In genomic region chr5:51908861-51909260, GRCm38 (mm10) we compare ENCODE assay signal across 9 mouse cellular contexts.
DNase-seq lines count a peak whose midpoint lies in the region; ATAC-seq and TF ChIP-seq lines count a peak whose summit lies in the region.
"Had no signal": no experiment of that assay in that cellular context is flagged by ENCODE, and none has a peak within 500 bp of the region (broad histone marks: within the 10 kb centered on the region; RNA-seq: fewer than 3 reads in every experiment).

No protein-coding gene starts in this region.

- ATAC-seq in CD4-positive, CD25-positive, alpha-beta regulatory T cell, adult 4 months, result no peak
- ATAC-seq in common myeloid progenitor, adult 5-6 weeks (replicated peaks; ENCODE audit: low read depth, poor library complexity, severe bottlenecking), result peak; percentile 93
- ATAC-seq in megakaryocyte, adult 5-6 weeks (ENCODE audit: poor library complexity, severe bottlenecking), result peak; percentile 67

- DNase-seq in CD4-positive, CD25-positive, alpha-beta regulatory T cell, adult 2 months (ENCODE audit: low read depth, low spot score), result peak; percentile 1
- DNase-seq in layer of hippocampus, adult 2 months (ENCODE audit: low spot score in 2 of 2), result no peak
- DNase-seq in layer of hippocampus, postnatal 14 days (ENCODE audit: low spot score in 2 of 2), result no peak
- DNase-seq in urinary bladder, postnatal 25 days (ENCODE audit: low spot score), result no peak
- DNase-seq in layer of hippocampus, adult 8-10 months (ENCODE audit: low spot score in 2 of 2), result no peak

- H3K27ac ChIP-seq in layer of hippocampus, adult 2 months, result no peak overlapping the region
- H3K27ac ChIP-seq: midbrain, embryonic 10.5 days had no signal

- peak; percentile 71 for TF ChIP-seq CTCF in layer of hippocampus, adult 2 months (conservative IDR thresholded peaks at IDR 0.05)

- H3K4me3 ChIP-seq in layer of hippocampus, adult 2 months, result no peak overlapping the region
- H3K4me3 ChIP-seq: midbrain, embryonic 10.5 days had no signal
